Mouse (Mus musculus) neural tube, embryonic 15.5 days (tissue): ENCODE results near the gene Lim2. TPM values are rescaled to one million over a fixed set of nuclear protein-coding genes. Genes with fewer than 3 reads are reported as not detected.
A peak's percentile ranks its signal among the peaks of the same experiment; 100 is the strongest.
"Not testable (repeated sequence)": the region's sequence is repeated elsewhere in the genome, so short reads cannot be mapped to it uniquely, and the experiment has no call there.

Source experiments
- ATAC-seq: fragments of 200-750 bp; cut with Nextera tagmentation; 2 replicates; pipeline ENCODE4 v1.8.0; 2017; ENCODE audit warnings: mild to moderate bottlenecking, moderate TSS enrichment, moderate library complexity; ENCODE audit not compliant: low FRiP score
- H3K27ac ChIP-seq: fragments of 300-500 bp; sonication (generic); replicated peaks from 2 replicates; pipeline ENCODE4 v1.5.1; 2015; ENCODE audit warnings: mild to moderate bottlenecking, inconsistent platforms
- H3K27me3 ChIP-seq: fragments of 300-500 bp; sonication (generic); replicated peaks from 2 replicates; pipeline ENCODE4 v1.6.1; 2015; ENCODE audit warnings: inconsistent platforms
- H3K36me3 ChIP-seq: fragments of 300-500 bp; sonication (generic); 2 replicates; pipeline ENCODE4 v1.6.1; 2015; ENCODE audit warnings: inconsistent platforms
- H3K4me1 ChIP-seq: fragments of 300-500 bp; sonication (generic); 2 replicates; pipeline ENCODE4 v1.6.1; 2015; ENCODE audit warnings: inconsistent platforms
- H3K4me2 ChIP-seq: fragments of 300-500 bp; sonication (generic); 2 replicates; pipeline ENCODE4 v1.6.1; 2015; ENCODE audit warnings: inconsistent platforms, mild to moderate bottlenecking, moderate library complexity
- H3K4me3 ChIP-seq: fragments of 300-500 bp; sonication (generic); replicated peaks from 2 replicates; pipeline ENCODE4 v1.5.1; 2015; ENCODE audit warnings: mild to moderate bottlenecking, inconsistent platforms
- H3K9ac ChIP-seq: fragments of 300-500 bp; sonication (generic); replicated peaks from 2 replicates; pipeline ENCODE4 v1.6.1; 2015; ENCODE audit warnings: mild to moderate bottlenecking, inconsistent platforms
- H3K9me3 ChIP-seq: fragments of 300-500 bp; sonication (generic); replicated peaks from 2 replicates; pipeline ENCODE4 v1.6.1; 2016; ENCODE audit warnings: inconsistent platforms
- WGBS: fragments of 180-500 bp; shearing (Covaris S2); methylation state at CpG from one replicate; pipeline ENCODE4 v1.1.7; 2015; ENCODE audit warnings: mixed read lengths; 5-methylcytosine and 5-hydroxymethylcytosine counted together
- polyA plus RNA-seq: library from polyadenylated mRNA; unstranded; fragments of >200 nt; fragmentation: Nextera tagmentation; extraction: Ambion mirVana; gene quantifications from 2 replicates; pipeline ENCODE4 v1.2.1, GENCODE M21; 2015

The Lim2 gene
- not detected in 2 replicates for polyA plus RNA-seq

DNA sequence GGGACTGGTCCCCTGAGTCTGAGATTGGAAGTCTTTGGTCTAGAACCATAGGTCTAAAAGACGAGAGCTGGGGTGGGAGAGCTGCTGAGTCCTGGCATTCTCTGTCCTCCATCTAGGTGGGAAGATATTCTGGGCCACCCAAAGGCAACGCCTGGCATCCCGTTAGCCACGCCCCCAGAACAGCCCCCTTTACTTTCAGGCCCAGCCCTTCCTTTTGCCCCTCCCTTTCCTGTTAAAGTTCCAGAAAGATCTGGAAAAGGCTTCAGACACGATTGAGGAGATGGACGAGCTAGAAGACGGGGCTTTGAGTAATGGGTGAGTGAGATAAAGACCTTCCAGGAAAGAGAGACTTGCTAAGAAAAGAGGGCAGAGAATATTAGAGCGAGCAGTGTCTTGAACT, at the start of gene Lim2:
TSS of gene Lim2 (plus strand) at position 265 of the 400 bp plus-strand sequence.
- H3K27me3 ChIP-seq = no peaks in the 10 kb centered on the region
- no peaks in the 10 kb centered on the region for H3K9me3 ChIP-seq
- no peak within 1 kb of the TSS for H3K4me2 ChIP-seq
- 89% methylated on average over 8 of the region's 8 CpGs for WGBS
- peaks cover 4% of the 10 kb centered on the region; the same call in 1 of the 2 replicates for H3K4me1 ChIP-seq
- ATAC-seq = no peak
- H3K4me3 ChIP-seq = no peak within 1 kb of the TSS
- no peak within 1 kb of the TSS for H3K9ac ChIP-seq
- H3K27ac ChIP-seq = no peak within 1 kb of the TSS
- no peaks in the 10 kb centered on the region for H3K36me3 ChIP-seq

DNA sequence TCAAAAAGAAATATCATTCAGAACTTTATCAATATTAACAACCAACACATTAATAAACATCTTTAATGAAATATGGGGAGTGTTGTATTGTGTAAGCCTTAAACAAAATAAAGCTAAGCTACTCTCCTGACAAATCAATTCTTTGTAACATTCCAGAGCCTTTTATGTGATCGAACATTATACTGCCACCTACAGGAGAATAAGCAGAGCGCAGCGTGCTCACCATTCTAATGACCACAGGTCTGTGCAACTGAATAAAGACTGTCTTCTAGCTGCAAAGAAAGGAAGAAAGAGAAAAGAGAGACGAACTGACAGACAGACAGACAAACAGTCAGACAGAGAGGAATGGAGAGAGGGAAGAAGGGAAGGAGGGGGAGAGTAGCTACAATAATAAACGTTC, 49.2 kb upstream of the Lim2 start:
- Histone ChIP-seq H3K9ac (no peak overlapping the region), H3K4me1 (no peaks in the 10 kb centered on the region), H3K27me3 (no peaks in the 10 kb centered on the region), H3K4me3 (no peak overlapping the region), H3K36me3 (no peaks in the 10 kb centered on the region), H3K9me3 (no peaks in the 10 kb centered on the region), H3K27ac (no peak overlapping the region), H3K4me2 (no peak overlapping the region)
- peak; percentile 59; the same call in 1 of the 2 replicates for ATAC-seq
- WGBS = 18% methylated on average over 5 of the region's 5 CpGs

DNA sequence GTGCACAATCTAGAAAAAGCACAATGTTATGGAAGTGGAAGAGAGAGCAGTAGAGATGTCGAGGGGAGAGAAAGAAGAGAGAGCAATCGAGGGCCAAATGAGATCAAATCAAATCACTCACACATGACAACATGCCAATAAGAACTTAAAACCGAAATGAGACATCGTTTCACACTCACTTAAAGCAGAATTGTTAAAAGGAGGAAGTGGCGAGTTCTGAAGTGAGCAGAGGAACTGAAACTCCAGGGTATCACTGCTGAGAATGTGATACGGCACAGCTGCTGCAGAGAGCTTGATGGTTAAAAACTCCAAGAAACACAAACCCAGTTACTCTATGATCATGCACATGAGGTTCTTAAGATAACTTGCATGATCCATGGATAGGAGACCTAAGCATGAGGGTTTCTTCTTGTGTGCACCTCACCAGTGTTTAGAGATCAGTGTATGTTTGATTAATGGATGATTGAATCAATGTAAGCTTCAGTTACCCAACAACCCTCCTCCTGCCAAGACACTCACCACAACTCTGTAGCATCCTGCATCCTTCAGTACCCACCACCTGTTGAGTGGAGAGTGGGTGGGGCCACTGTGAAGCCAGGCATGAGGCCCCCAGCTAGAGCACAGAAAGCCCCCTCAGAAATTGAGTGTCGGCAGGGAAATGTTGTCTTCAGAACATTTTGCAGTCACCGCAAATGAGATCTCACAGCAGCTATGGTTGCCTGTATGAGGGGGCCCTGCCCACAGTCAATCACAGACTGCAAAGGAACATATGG, 34.9 kb upstream of the Lim2 start:
- no peak overlapping the region for H3K4me3 ChIP-seq
- H3K36me3 ChIP-seq = no peaks in the 10 kb centered on the region
- H3K9me3 ChIP-seq = no peaks in the 10 kb centered on the region
- H3K9ac ChIP-seq = no peak overlapping the region
- H3K27me3 ChIP-seq = no peaks in the 10 kb centered on the region
- no peaks in the 10 kb centered on the region for H3K4me1 ChIP-seq
- WGBS = 82% methylated on average over 8 of the region's 8 CpGs
- no peak for ATAC-seq
- H3K27ac ChIP-seq = no peak overlapping the region
- no peak overlapping the region for H3K4me2 ChIP-seq

DNA sequence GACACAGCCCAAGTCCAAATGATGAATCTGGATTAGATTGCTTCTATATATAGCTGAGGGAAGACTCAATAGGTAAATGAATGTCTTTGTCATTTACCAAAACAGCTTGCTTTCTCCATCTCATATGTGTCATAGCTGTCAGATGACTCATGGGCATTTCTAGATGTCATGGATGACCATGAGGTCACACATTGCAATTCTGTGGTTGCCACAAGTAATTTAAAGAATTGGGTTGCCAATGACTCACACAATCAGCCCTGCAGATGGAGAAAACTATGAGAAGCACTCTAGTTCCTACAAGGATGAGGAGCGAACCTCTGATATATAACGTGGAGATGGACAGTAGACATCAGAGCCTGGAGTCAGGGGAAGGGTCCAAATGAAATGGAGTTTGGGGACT, 28.0 kb upstream of the Lim2 start:
- Histone ChIP-seq H3K36me3 (no peaks in the 10 kb centered on the region), H3K4me3 (no peak overlapping the region), H3K9ac (no peak overlapping the region), H3K27me3 (no peaks in the 10 kb centered on the region), H3K4me2 (no peak overlapping the region), H3K27ac (no peak overlapping the region), H3K4me1 (no peaks in the 10 kb centered on the region), H3K9me3 (no peaks in the 10 kb centered on the region)
- 91% methylated on average over 2 of the region's 2 CpGs for WGBS
- no peak for ATAC-seq

DNA sequence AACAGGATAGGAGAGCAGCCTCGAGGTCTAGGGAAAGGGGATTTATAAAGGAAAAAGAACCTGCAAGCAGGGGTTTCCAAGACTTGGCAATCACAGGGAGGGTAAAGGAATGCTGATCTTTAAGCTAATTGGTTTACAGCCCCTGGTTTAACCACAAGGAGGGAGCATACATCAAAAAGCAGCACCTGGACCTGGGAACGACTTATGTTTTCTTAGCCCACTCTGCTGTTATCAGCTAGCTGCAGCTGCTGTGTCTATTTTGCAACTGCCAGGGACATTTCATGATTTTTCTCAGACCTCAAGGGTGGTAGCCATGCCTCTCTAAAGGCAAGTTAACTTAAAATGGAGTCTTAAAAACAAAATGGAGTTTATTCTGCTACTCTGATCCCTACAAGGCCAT, 24.8 kb upstream of the Lim2 start:
- WGBS = 11% methylated on average over 2 of the region's 2 CpGs
- no peaks in the 10 kb centered on the region for H3K36me3 ChIP-seq

DNA sequence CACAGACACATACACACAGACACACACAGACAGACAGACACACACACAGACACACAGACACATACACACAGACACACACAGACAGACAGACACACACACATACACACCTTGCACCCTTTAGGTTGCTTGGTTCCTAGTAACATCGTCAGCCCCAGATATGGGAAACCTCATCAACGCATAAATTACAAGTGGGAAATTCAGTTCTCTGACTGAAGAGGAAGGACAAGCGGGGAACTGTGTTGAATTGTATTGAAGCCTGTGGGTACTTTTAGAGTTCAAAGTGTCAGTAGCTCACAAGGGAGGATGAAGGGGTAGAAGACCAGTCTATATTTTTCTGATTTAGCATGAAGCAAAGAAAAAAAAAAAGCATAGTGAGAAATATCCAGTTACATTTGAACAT, 19.9 kb upstream of the Lim2 start:
- no peak overlapping the region for H3K4me3 ChIP-seq
- no peak overlapping the region for H3K4me2 ChIP-seq
- no peaks in the 10 kb centered on the region for H3K36me3 ChIP-seq
- no peak overlapping the region for H3K27ac ChIP-seq
- no peaks in the 10 kb centered on the region for H3K9me3 ChIP-seq
- H3K27me3 ChIP-seq = no peaks in the 10 kb centered on the region
- H3K4me1 ChIP-seq = no peaks in the 10 kb centered on the region
- WGBS = 91% methylated on average over 3 of the region's 3 CpGs
- H3K9ac ChIP-seq = no peak overlapping the region
- ATAC-seq = no peak

More for the DNA sequence above, 24.8 kb upstream of the Lim2 start:
- H3K9ac ChIP-seq = no peak overlapping the region
- no peaks in the 10 kb centered on the region for H3K4me1 ChIP-seq
- H3K27ac ChIP-seq = no peak overlapping the region
- H3K4me3 ChIP-seq = no peak overlapping the region
- no peak for ATAC-seq
- no peak overlapping the region for H3K4me2 ChIP-seq
- no peaks in the 10 kb centered on the region for H3K27me3 ChIP-seq
- H3K9me3 ChIP-seq = no peaks in the 10 kb centered on the region

DNA sequence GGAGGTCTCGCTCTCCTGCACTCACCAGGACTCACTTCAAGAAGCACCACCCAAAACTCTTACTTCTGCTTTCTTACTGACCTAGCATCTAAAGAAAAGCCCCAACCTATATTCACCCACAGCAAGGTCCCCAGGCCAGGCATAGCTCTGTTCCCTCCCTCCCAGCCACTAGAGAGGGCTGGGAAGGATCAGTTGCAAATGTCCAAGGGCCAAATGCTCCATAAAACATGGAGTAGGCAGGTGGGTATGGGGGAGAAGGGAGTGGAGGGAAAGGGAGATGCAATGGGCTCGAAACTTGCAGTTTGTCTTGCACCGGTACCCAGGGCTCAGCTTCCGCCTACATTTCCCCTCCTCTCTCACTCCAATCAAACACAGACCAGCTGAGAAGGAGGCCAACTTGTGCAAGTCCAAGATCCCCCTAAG, 19.3 kb upstream of the Lim2 start, which contains the start of gene Siglecg:
TSS of gene Siglecg (plus strand) at position 74 of the 423 bp plus-strand sequence.
- no peaks in the 10 kb centered on the region for H3K36me3 ChIP-seq
- H3K4me2 ChIP-seq = no peak within 1 kb of the TSS
- H3K9ac ChIP-seq = no peak within 1 kb of the TSS
- no peaks in the 10 kb centered on the region for H3K9me3 ChIP-seq
- H3K4me1 ChIP-seq = no peaks in the 10 kb centered on the region
- no peaks in the 10 kb centered on the region for H3K27me3 ChIP-seq
- H3K27ac ChIP-seq = no peak within 1 kb of the TSS
- H3K4me3 ChIP-seq = no peak within 1 kb of the TSS
- whole genome bisulfite sequencing = 90% methylated on average over 4 of the region's 4 CpGs
- no peak for ATAC-seq

DNA sequence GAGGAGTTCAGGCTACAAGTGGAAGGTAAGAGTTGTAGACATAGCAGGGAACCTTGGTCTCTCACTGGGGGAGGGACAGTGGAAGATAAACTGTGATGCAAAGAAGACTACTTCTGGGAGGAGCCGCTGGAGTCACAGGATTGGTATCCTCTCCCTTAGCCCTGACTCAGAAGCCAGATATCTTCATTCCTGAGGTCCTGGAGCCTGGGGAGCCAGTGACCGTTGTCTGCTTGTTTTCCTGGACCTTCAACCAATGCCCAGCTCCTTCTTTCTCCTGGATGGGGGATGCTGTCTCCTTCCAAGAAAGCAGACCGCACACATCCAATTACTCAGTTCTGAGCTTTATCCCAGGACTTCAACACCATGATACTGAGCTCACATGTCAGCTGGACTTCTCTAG, 18.4 kb upstream of the Lim2 start:
- WGBS = 81% methylated on average over 3 of the region's 3 CpGs
- no peak for ATAC-seq
- H3K9me3 ChIP-seq = no peaks in the 10 kb centered on the region

DNA sequence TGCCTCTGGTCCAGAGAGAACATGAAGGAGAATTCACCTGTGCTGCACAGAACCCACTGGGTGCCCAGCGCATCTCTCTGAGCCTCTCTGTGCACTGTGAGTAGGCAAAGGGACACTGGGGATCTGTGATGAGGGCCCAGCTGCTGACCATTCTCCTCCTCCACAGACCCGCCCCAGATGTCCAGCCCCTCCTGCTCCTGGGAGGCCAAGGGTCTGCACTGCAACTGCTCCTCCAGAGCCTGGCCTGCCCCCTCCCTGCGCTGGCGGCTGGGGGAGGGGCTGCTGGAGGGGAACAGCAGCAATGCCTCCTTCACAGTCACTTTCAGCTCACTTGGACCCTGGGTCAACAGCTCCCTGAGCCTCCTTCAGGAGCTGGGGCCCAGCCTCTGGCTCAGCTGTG, 15.7 kb upstream of the Lim2 start:
- H3K4me2 ChIP-seq, H3K36me3 ChIP-seq, H3K9me3 ChIP-seq, H3K27me3 ChIP-seq, ATAC-seq, H3K27ac ChIP-seq, H3K9ac ChIP-seq, H3K4me1 ChIP-seq, H3K4me3 ChIP-seq: not testable (repeated sequence)
- 49% methylated on average over 4 of the region's 4 CpGs for WGBS

More for the DNA sequence above, 18.4 kb upstream of the Lim2 start:
- Histone ChIP-seq H3K4me1 (no peaks in the 10 kb centered on the region), H3K36me3 (no peaks in the 10 kb centered on the region), H3K27me3 (no peaks in the 10 kb centered on the region), H3K4me2 (no peak overlapping the region), H3K27ac (no peak overlapping the region), H3K9ac (no peak overlapping the region), H3K4me3 (no peak overlapping the region)

DNA sequence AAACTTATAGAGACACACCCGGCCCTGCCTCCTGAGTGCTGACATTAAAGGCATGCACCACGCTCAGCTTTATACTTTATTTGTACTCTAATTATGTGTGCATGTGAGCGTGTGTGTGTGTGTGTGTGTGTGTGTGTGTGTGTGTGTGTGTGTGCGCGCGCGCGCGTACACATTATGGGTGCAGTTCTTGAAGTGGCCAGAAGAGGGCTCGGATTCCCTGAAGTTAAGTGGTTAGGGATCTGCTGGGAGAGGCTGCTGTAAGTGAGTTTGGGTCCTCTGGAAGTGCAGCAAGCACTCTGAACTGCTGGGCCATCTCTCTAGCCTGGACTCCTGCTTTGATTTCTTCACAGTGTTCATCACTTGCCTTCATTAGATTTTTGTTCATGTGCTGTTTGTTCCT, 10.2 kb upstream of the Lim2 start:
- H3K4me2 ChIP-seq = no peak overlapping the region
- no peak for ATAC-seq

DNA sequence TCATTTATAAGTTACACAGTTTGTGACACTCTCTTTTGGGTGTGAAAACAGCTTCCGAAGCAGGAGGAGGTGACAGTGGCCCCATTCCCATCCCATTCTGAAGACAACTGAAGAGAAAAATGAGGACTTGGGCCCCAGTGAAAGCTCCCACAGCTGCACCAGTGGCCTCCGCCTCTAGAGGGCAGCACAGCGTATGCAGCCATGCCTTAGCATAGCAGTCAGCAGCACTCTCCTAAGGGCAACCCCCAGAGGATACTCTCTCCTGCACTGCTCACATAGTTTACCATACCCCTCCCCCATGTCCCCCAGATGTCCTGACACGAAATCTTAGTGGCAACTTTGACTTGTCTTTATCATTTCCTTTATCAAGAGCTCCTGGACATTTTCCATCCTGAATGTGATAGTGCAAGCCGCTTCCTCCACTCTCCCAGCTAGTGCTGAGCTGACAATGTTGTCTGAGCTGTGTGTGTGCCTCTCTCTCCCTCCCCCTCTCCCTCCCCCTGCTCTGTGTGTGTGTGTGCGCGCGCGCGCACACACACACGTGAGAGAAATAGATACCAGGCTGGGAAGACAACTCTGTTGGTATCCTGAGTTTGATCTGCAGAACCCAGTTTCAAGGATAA, 4.4 kb upstream of the Lim2 start:
- H3K27ac ChIP-seq = no peak overlapping the region
- no peaks in the 10 kb centered on the region for H3K27me3 ChIP-seq
- peak overlapping the region; percentile 47 for H3K4me2 ChIP-seq
- ATAC-seq = peak; percentile 93
- no peak overlapping the region for H3K9ac ChIP-seq
- H3K36me3 ChIP-seq = no peaks in the 10 kb centered on the region
- no peak overlapping the region for H3K4me3 ChIP-seq
- WGBS = 12% methylated on average over 11 of the region's 11 CpGs
- peaks cover 4% of the 10 kb centered on the region; the same call in 1 of the 2 replicates for H3K4me1 ChIP-seq
- no peaks in the 10 kb centered on the region for H3K9me3 ChIP-seq

More for the DNA sequence above, 10.2 kb upstream of the Lim2 start:
- Histone ChIP-seq H3K4me3 (no peak overlapping the region), H3K27ac (no peak overlapping the region), H3K27me3 (no peaks in the 10 kb centered on the region), H3K36me3 (no peaks in the 10 kb centered on the region), H3K4me1 (no peaks in the 10 kb centered on the region), H3K9ac (no peak overlapping the region), H3K9me3 (no peaks in the 10 kb centered on the region)
- WGBS = 90% methylated on average over 10 of the region's 10 CpGs

DNA sequence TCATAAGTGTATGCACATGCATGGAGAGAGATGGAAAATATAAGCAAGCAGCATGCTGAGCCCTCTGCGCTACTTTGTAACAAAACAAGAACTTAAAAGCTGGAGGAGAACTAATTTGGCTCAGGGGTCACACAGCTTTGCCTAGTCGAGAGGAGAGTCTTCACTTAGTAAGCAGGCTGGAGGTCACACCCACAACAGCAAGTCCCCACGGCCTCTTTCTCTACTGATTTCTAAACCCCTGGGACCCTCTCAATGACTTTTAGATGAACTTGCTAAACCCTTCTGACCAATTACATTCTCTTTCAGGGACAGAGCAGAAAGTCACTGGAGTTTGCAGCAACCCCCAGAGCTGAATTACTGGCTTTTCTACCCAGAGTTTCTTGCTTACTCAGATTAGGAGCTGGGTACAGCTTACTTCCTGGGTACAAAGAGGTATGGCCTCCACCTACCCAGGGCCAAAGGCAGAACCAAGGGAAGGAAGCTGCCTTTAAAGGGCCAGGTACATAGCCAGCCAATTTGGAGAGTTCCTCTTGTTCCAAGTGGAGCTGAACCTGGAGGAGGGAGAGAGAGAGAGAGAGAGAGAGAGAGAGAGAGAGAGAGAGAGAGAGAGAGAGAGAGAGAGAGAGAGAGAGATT, 3.4 kb upstream of the Lim2 start:
- H3K4me3 ChIP-seq = no peak overlapping the region
- no peaks in the 10 kb centered on the region for H3K36me3 ChIP-seq
- no peak overlapping the region for H3K9ac ChIP-seq
- H3K4me1 ChIP-seq = peaks cover 4% of the 10 kb centered on the region; the same call in 1 of the 2 replicates
- no peaks in the 10 kb centered on the region for H3K27me3 ChIP-seq
- 62% methylated on average over 3 of the region's 3 CpGs for WGBS
- ATAC-seq = no peak
- no peaks in the 10 kb centered on the region for H3K9me3 ChIP-seq
- no peak overlapping the region for H3K27ac ChIP-seq
- no peak overlapping the region for H3K4me2 ChIP-seq
